Mouse (Mus musculus) regulatory T cell (primary cell): ENCODE data around the gene Oasl1.
"Not testable (repeated sequence)": the region's sequence is repeated elsewhere in the genome, so short reads cannot be mapped to it uniquely, and the experiment has no call there.

Experiments
- in situ Hi-C: fragments of 300-600 bp; cut with MboI, MseI; formaldehyde crosslinking; loops from one replicate; pipeline ENCODE4 v1.15.1; 2025; ENCODE audit warnings: high pct_unique_total_duplicates

Gene Oasl1

GRCm38 (mm10) chr5:114922998-114923473 is at the start of gene Oasl1:
Oasl1 (plus strand) TSS chr5:114923240.
- in situ Hi-C loops: no loop called here

DNA sequence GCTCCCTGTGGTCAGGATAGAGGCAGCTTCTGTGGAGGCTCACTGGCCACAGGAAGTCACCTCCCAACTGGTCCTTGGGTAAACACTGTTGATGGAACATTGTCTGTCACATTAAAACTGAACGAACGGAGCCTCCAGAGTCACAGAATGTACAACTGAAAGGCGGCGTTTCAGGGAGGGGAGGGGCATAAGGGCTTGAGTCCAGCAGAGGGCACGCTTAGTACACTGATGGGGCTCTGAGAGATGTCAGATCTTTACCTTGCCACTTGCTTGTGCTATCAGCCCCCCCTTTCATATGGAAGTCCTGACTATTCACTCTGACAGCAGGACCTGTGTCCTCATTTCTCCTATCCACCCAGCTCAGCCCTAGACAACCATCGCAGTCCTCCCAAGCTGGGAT is 47.2 kb upstream of the Oasl1 start:
- in situ Hi-C loops: no loop called here

- in situ Hi-C loops: no loop called here
Observed at GRCm38 (mm10) chr5:114876331-114876730, 46.7 kb upstream of the Oasl1 start.

DNA sequence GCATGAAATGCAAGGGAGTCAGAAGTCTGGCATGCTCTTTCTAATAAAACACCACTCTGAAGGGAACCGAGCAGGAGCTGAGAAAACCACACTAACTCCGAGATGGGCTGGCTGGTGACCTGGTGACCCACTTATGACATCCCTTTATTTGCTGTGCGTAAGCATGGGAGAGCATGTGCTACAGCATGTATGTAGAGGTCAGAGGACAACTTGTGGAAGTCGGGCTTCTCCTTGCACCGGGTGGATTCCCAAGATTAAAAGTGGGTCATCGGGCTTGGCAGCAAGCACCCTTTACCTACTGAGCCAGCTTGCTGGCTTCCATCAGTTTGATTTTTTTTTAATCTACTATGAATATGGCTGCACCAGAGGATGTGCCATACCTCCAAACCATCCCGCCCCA is 45.6 kb upstream of the Oasl1 start:
- in situ Hi-C loops: no loop called here

DNA sequence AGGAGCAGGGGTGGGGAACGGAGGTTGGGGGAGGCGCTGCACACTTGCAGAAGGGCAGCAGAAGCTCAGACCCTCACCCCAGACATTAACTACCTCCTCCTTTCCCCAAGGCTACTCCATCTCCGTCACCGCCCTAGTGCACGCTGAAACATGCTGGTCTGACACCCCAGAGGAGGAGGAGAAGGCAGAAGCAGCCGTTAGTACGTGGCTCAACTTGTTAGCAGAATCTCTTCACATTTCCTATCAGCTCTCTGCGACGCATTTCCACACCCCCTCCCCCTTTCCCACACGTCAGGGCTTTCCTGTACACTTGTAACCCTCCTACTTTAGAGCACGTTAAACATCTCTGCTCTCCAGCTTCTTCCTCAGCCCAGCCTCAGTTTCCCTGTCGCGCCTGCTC is 43.6 kb upstream of the Oasl1 start:
- in situ Hi-C loops: no loop called here

- in situ Hi-C loops: not testable (repeated sequence)
Observed at GRCm38 (mm10) chr5:114882319-114882718, 40.7 kb upstream of the Oasl1 start.

- in situ Hi-C loops: no loop called here
Observed at GRCm38 (mm10) chr5:114883022-114883421, 40.0 kb upstream of the Oasl1 start.

GRCm38 (mm10) chr5:114886801-114887200 is 36.2 kb upstream of the Oasl1 start:
- in situ Hi-C loops: no loop called here

GRCm38 (mm10) chr5:114888995-114889394 is 34.0 kb upstream of the Oasl1 start:
- in situ Hi-C loops: no loop called here

- in situ Hi-C loops: no loop called here
Observed at GRCm38 (mm10) chr5:114895542-114895941, 27.5 kb upstream of the Oasl1 start.

GRCm38 (mm10) chr5:114896688-114897373 is 26.2 kb upstream of the Oasl1 start, which contains the start of gene Oasl2:
Oasl2 (plus strand) TSS chr5:114896936.
- in situ Hi-C loops: no loop called here

GRCm38 (mm10) chr5:114897374-114897793 is 25.7 kb upstream of the Oasl1 start:
- in situ Hi-C loops: no loop called here

DNA sequence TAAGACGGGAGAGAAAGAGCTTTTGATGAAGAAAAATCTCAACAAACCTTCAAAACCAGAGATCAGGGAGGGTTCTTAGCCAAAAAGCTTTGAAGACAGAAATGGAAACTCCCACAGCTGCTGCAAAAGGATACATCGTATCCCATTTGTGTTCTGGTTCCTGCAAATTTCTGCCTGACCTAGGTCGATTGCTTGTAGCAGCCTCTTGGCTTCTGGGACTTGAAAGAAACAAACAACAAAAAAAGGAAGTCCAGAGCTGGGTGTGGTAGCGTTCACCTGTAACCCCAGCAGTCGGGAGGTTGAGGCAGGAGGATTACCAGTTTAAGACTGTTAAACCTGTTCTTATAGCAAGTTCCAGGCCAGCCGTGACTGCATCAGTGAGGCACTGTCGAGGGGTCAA is 24.2 kb upstream of the Oasl1 start:
- in situ Hi-C loops: no loop called here

DNA sequence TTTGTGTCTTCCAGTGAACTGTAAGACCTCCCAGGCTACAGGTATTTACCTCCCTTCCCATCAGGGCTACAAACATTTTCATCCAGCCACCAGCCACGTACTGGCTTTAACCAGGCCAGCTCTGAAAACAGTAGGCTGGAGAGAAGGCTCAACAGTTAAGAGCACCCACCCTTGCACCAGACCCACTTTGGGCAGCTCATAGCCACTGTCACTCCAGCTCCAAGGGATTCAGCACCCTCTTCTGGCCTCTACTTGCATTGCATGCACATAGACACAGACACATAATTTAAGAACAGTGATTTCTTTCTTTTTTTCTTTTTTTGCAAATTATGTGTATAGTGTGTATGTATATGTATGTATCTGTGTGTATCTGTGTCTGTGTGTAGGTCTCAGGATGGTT is 20.6 kb upstream of the Oasl1 start:
- in situ Hi-C loops: no loop called here

DNA sequence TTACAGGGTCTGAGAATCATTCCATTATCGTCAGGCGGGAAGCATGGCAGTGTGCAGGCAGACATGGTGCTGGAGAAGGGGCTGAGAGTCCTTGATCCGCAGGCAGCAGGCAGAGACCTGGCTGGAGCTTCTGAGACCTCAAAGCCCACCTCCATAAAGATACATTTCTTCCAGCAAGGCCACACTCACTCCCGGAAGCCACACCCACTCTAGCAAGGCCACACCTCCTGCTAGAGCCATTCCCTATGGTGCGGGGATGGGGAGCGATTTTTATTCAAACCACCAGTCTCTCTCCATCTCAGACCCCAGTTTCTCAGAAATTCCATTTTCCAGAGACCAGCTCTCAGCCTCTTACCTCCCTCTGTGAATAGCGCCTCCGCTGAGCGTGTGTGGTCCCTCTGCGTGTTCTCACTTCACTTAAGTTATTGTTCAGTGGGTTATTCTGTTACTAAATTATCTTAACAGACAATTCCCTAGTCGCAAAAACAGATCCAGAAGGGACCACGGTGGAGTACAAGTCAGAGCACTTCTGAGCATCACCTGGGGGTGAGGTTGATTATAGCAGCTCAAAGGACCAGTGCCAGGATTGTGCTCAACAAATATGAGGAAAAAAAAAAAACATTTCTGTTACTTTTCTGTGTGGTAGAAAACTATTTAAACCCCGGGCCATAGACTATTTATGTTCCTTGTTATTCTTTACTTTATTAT is 14.3 kb upstream of the Oasl1 start:
- in situ Hi-C loops: no loop called here

GRCm38 (mm10) chr5:114913686-114914085 is 9.4 kb upstream of the Oasl1 start:
- in situ Hi-C loops: loop anchor here (5.0 kb wide), 1 partner anchor 56 kb away; the partner anchor contains the start of gene Gm9936

DNA sequence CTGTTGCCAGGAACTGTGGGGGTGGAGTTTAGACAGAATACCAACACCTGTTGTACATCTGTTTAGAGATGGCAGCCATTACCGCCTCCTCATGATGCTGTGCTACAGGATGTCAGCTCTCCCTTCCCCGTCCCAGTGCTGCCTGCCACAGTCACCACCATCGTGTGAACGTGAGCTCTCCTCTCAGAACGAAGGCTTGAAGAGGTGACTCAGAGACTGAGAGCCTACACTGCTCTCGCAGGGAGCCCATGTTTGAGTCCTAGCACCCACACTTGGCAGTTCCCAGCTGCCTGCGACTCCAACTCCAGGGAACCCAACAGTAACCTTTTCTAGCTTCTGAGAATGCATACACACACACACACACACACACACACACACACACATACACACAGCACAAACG is 8.2 kb upstream of the Oasl1 start:
- in situ Hi-C loops: loop anchor here (5.0 kb wide), 1 partner anchor 58 kb away; the partner anchor contains the start of gene Gm9936

DNA sequence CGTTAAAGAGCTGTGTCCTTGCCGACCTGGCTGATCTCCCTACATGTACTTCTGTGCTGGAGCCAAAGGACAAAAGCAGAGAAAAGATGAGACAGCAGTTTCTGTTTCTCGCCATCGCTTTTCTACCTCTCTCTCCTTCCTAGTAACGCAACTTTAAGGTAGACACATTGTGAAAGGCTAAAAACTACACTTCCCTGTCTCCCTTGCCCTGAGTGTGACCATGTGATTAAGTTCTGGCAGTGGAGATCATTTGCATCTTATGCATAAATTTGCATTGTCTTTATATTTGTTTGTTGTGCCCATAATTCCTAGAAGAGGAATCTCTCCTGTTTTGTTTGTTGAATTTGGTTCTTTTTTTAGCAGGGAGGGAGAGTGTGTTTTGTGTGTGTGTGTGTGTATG is 7.2 kb upstream of the Oasl1 start:
- in situ Hi-C loops: no loop called here

GRCm38 (mm10) chr5:114916777-114917176 is 6.3 kb upstream of the Oasl1 start:
- in situ Hi-C loops: no loop called here

GRCm38 (mm10) chr5:114917357-114917756 is 5.7 kb upstream of the Oasl1 start:
- in situ Hi-C loops: not testable (repeated sequence)

- in situ Hi-C loops: no loop called here
Observed at GRCm38 (mm10) chr5:114921551-114922365, 1.3 kb upstream of the Oasl1 start.

- in situ Hi-C loops: no loop called here
Observed at GRCm38 (mm10) chr5:114922366-114922731, 691 bp upstream of the Oasl1 start.
